Comparison of ENCODE assay signal across 25 mouse cellular contexts in genomic region chr16:32511827-32512490, GRCm38 (mm10). TPM values are rescaled to one million over a fixed set of nuclear protein-coding genes. Genes with fewer than 3 reads are reported as not detected.
DNase-seq lines count a peak whose midpoint lies in the region; ATAC-seq and TF ChIP-seq lines count a peak whose summit lies in the region.
"Had no signal": no experiment of that assay in that cellular context is flagged by ENCODE, and none has a peak within 500 bp of the region (broad histone marks: within the 10 kb centered on the region; RNA-seq: fewer than 3 reads in every experiment).

No protein-coding gene starts in this region.

- H3K9me3 ChIP-seq in erythroblast, embryonic 14.5 days (ENCODE audit: control insufficient read depth, low read length), result no peaks in the 10 kb centered on the region; the same call in 1 of the 2 replicates
- no peaks in the 10 kb centered on the region for H3K9me3 ChIP-seq in liver, embryonic 15.5 days (replicated peaks)
- H3K9me3 ChIP-seq: embryonic facial prominence, embryonic 13.5 days; heart, embryonic 13.5 days; megakaryocyte, embryonic 14.5 days had no signal

- peak overlapping the region; percentile 67 for H3K4me3 ChIP-seq in erythroblast, embryonic 14.5 days (replicated peaks)
- no peak overlapping the region for H3K4me3 ChIP-seq in left cerebral cortex, adult 2 months
- H3K4me3 ChIP-seq in liver, embryonic 15.5 days (replicated peaks), result 0 out of 2 replicates have a peak overlapping the region, but pooled peaks have one; percentile 4
- H3K4me3 ChIP-seq: embryonic facial prominence, embryonic 13.5 days; heart, embryonic 13.5 days; megakaryocyte, embryonic 14.5 days had no signal

- no peaks in the 10 kb centered on the region for H3K27me3 ChIP-seq in erythroblast, embryonic 14.5 days (ENCODE audit: control insufficient read depth)
- no peaks in the 10 kb centered on the region for H3K27me3 ChIP-seq in liver, embryonic 15.5 days
- H3K27me3 ChIP-seq: embryonic facial prominence, embryonic 13.5 days had no signal

- intact Hi-C loops in left cerebral cortex, adult 2 months (cut with DNase I), result no loop called here

- 65% methylated on average over 8 of the region's 8 CpGs for WGBS in liver, embryonic 15.5 days (ENCODE audit: insufficient replicate concordance)

- H3K27ac ChIP-seq in left cerebral cortex, adult 2 months, result peak overlapping the region; percentile 58; the same call in 1 of the 2 replicates
- peak overlapping the region; percentile 97 for H3K27ac ChIP-seq in liver, embryonic 15.5 days (replicated peaks)

- TF ChIP-seq CTCF in left cerebral cortex, adult 2 months (IDR thresholded peaks at IDR 0.05), result no peak

- no peak for ATAC-seq in erythroblast, adult 5-6 weeks (replicated peaks; ENCODE audit: low FRiP score, poor library complexity, severe bottlenecking)
- ATAC-seq in liver, embryonic 15.5 days (ENCODE audit: insufficient read depth), result no peak

- DNase-seq in left cerebral cortex, adult 2 months (ENCODE audit: extremely low spot score in 1 of 2, low spot score in 2 of 2), result no peak
- DNase-seq in left cerebral cortex, adult 18-20 months (ENCODE audit: low spot score in 2 of 2), result no peak
- DNase-seq in c-Kit-positive CD71-positive TER-119-positive erythroid progenitor cells, embryonic 14.5 days (ENCODE audit: low spot score), result peak; percentile 53
- no peak for DNase-seq in frontal cortex, postnatal 36 days (ENCODE audit: low spot score in 2 of 2)
- no peak for DNase-seq in adrenal gland, postnatal 4 days (ENCODE audit: low spot score in 2 of 2)
- DNase-seq: kidney, adult 8-10 months; right cerebral cortex, adult 18-20 months; thymus, adult 2 months had no signal

- peaks cover 46% of the 10 kb centered on the region for H3K36me3 ChIP-seq in erythroblast, embryonic 14.5 days (ENCODE audit: control insufficient read depth)
- no peaks in the 10 kb centered on the region for H3K36me3 ChIP-seq in liver, embryonic 15.5 days (replicated peaks)
- H3K36me3 ChIP-seq: embryonic facial prominence, embryonic 13.5 days; heart, embryonic 13.5 days had no signal

- H3K9ac ChIP-seq in liver, embryonic 15.5 days, result peak overlapping the region; percentile 65
- H3K9ac ChIP-seq: embryonic facial prominence, embryonic 13.5 days had no signal

- H3K4me2 ChIP-seq in liver, embryonic 15.5 days, result peak overlapping the region; percentile 68
- H3K4me2 ChIP-seq: embryonic facial prominence, embryonic 13.5 days had no signal

- peaks cover 99% of the 10 kb centered on the region for H3K4me1 ChIP-seq in erythroblast, embryonic 14.5 days (ENCODE audit: control insufficient read depth)
- peaks cover 95% of the 10 kb centered on the region for H3K4me1 ChIP-seq in liver, embryonic 15.5 days (replicated peaks)

RNA-seq across cellular contexts. Expression of gene Zdhhc19, which starts 15.9 kb away (rescaled TPM):
- polyA plus RNA-seq in erythroblast, embryonic 14.5 days (2012), result not detected in 2 replicates
- total RNA-seq in erythroblast, adult 5-6 weeks (2015; ENCODE audit: low replicate concordance), result not detected in 2 replicates
- total RNA-seq in erythroblast, adult 5-6 weeks (2017; ENCODE audit: low replicate concordance), result not detected in 2 replicates
- not detected for total RNA-seq in left cerebral cortex, adult 2 months (2021)
- total RNA-seq in left cerebral cortex, adult 18-20 months (2021), result not detected
- not detected in 2 replicates for polyA plus RNA-seq in liver, embryonic 15.5 days (2015; fragmentation: Nextera tagmentation; extraction: Ambion mirVana)
- not detected for total RNA-seq in adrenal gland, postnatal 4 days (2021)
- total RNA-seq: adrenal gland, postnatal 36 days; common myeloid progenitor, adult 5-6 weeks; gastrocnemius, postnatal 25 days; hematopoietic stem cell, adult 5-6 weeks had no signal
- polyA plus RNA-seq: embryonic facial prominence, embryonic 13.5 days; forebrain, embryonic 11.5 days; frontal cortex, adult 2 months; heart, embryonic 13.5 days; limb, embryonic 11.5 days; lung, embryonic 16.5 days; neural tube, embryonic 11.5 days; stomach, embryonic 14.5 days; thymus, adult 2 months; urinary bladder, adult 2 months had no signal

RNA-seq across cellular contexts. Expression of gene Slc51a, which starts 24.3 kb away (rescaled TPM):
- not detected in 2 replicates for polyA plus RNA-seq in erythroblast, embryonic 14.5 days (2012)
- total RNA-seq in erythroblast, adult 5-6 weeks (2015; ENCODE audit: low replicate concordance), result not detected in 2 replicates
- total RNA-seq in erythroblast, adult 5-6 weeks (2017; ENCODE audit: low replicate concordance), result not detected in 2 replicates
- not detected for total RNA-seq in left cerebral cortex, adult 2 months (2021)
- total RNA-seq in left cerebral cortex, adult 18-20 months (2021), result not detected
- polyA plus RNA-seq in liver, embryonic 15.5 days (2015; fragmentation: Nextera tagmentation; extraction: Ambion mirVana), result 0.37 and 0.56 TPM in 2 replicates
- 1 to 10 TPM in 1 of 2 experiments, not detected in 1; 1.4 TPM for total RNA-seq in adrenal gland, postnatal 4 days (2021)
- total RNA-seq: common myeloid progenitor, adult 5-6 weeks; gastrocnemius, postnatal 25 days had no signal
- polyA plus RNA-seq: frontal cortex, adult 2 months; urinary bladder, adult 2 months had no signal
